Mouse (Mus musculus) regulatory T cell (primary cell): ENCODE data around the gene Prtn3.
"Not testable (repeated sequence)": the region's sequence is repeated elsewhere in the genome, so short reads cannot be mapped to it uniquely, and the experiment has no call there.

Experiments used
- in situ Hi-C: fragments of 300-600 bp; cut with MboI, MseI; formaldehyde crosslinking; loops from one replicate; pipeline ENCODE4 v1.15.1; 2025; ENCODE audit warnings: high pct_unique_total_duplicates

The Prtn3 gene

DNA sequence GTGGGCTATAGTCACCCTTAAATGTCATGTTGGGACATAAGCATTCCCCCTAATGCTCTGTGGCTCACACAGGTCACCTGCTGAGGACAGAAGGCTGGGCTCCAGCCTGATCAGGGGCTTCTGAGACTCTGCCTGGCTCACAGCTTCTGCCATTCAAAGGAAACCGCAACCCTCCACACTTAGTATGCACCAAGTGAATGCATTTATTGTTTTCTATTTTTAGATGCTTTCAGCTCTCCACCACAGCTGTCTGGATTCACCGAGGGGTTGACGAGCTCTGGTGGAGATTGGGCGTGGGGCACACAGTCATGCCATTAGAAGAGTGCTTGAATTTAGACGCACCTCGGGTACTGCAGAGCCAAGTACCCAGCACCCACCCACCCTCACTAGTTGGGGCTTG, 963 bp upstream of the Prtn3 start:
- in situ Hi-C loops, result no loop called here

DNA sequence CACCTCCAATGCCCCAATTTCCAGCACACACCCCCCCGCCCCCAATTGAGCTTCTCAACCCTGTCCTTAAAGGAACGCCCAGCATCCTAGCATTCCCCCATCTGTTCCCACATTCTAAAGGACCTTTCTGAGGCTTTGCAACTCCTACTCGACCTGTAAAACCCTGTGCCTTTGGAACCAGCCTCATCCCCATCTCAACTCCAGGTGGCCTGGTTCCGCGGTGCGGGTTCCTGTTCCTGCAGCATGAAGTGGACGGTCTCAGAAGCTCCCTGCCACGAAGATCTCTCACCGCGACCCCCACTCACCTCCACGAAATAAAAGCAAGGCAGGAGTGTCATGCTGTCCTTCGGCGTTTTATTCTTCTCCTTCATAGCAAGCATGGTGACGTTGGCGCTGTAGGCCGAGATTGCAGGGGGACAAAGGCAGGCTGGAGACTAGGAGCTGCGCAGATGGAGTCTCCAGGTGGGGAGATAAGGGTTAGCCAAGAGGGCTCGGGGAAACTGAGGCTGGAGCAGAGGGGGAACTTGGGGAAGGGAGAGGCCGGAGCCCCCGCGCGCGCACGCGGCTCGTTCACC, 474 bp upstream of the Prtn3 start:
- in situ Hi-C loops, result no loop called here

DNA sequence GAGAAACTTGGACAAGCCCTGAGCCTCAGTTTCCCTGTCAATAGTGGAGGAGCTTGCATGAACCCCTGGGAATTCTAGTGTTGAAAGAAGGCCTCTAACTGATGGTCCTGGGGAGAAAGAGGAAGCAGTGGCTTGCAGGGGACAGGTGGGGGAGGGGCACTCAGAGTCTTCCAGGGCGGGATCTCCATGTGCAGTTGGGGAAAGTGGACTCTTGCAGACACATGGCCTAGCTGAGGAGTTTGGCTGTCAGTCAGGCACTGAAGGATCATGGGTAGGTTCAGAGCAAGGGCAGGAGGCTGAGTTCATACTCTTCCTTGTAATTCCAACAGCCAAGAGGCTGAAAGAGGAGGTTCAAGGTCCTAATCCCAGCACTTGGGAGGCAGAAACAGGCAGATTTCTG, 2.9 kb downstream of the Prtn3 start:
- in situ Hi-C loops, result no loop called here

- in situ Hi-C loops, result no loop called here
Measured at GRCm38 (mm10) chr10:79877757-79878156, 3.5 kb downstream of the Prtn3 start.

DNA sequence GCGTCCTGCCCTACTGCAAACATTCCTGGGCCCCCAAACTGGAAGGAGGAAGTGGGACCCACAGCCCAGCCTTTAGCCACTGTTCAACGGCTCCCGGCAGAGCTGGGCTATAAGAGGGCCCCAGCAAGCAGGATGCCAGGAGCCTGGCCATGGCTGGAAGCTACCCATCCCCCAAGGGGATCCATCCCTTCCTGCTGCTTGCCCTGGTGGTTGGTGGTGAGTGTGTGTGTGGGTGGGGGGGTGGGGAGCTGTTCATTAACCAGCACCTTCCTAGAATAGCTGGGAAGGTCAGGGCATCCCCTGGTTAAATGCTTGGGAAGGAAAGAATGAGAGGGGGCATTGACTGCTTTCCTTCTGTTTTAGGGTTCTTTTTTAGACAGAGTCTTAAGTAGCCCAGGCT, 5.3 kb downstream of the Prtn3 start:
- in situ Hi-C loops, result no loop called here

- in situ Hi-C loops, result no loop called here
Measured at GRCm38 (mm10) chr10:79880721-79881120, 6.4 kb downstream of the Prtn3 start.

GRCm38 (mm10) chr10:79881981-79882380, 7.7 kb downstream of the Prtn3 start:
- in situ Hi-C loops, result no loop called here

- in situ Hi-C loops, result no loop called here
Measured at GRCm38 (mm10) chr10:79883297-79884084, 9.2 kb downstream of the Prtn3 start.

DNA sequence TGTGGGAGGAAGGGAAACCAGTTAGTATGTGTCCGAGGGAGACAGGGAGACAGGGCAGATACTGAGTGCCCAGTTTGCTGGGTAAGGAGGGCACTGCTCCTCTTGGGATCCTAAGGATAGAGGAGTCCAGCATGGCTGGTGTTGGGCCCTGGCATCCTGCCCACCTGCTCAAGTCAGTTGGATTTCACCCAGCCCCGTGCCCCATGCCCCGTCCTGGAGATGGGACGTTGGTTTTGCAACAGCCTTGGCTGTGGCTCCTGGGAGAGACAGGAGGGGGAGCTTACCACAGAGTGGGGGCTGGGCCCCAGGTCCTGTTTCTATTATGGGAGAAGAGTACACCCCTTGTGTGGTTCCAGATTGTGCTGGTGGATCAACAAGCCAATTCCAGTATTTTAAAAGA, 10.2 kb downstream of the Prtn3 start:
- in situ Hi-C loops, result no loop called here

DNA sequence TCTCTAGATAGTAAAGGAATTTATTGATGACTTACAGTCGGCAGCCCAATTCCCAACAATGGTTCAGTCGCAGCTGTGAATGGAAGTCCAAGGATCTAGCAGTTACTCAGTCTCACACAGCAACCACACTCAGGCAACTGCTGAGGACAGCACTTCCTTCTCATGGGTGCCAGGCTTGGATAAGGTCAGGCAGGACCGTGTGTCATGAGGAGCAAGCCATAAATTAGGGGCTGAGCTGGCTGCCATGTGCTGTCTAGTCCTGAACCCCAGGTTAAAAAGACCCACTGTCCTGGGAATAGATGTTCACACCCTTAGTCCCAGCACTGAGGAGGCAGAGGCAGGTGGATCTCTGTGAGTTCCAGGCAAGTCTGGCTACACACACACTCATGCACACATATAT, 10.7 kb downstream of the Prtn3 start:
- in situ Hi-C loops, result not testable (repeated sequence)

- in situ Hi-C loops, result no loop called here
Measured at GRCm38 (mm10) chr10:79886054-79886453, 11.8 kb downstream of the Prtn3 start, which contains the start of gene Elane. Gene Elane (plus strand): TSS chr10:79886247.

- in situ Hi-C loops, result no loop called here
Measured at GRCm38 (mm10) chr10:79886611-79887010, 12.3 kb downstream of the Prtn3 start.

- in situ Hi-C loops, result no loop called here
Measured at GRCm38 (mm10) chr10:79889386-79889785, 15.1 kb downstream of the Prtn3 start.

- in situ Hi-C loops, result no loop called here
Measured at GRCm38 (mm10) chr10:79890670-79891069, 16.4 kb downstream of the Prtn3 start, which contains the start of gene Cfd. Gene Cfd (plus strand): TSS chr10:79890853.

- in situ Hi-C loops, result not testable (repeated sequence)
Measured at GRCm38 (mm10) chr10:79892451-79893118, 18.3 kb downstream of the Prtn3 start.

DNA sequence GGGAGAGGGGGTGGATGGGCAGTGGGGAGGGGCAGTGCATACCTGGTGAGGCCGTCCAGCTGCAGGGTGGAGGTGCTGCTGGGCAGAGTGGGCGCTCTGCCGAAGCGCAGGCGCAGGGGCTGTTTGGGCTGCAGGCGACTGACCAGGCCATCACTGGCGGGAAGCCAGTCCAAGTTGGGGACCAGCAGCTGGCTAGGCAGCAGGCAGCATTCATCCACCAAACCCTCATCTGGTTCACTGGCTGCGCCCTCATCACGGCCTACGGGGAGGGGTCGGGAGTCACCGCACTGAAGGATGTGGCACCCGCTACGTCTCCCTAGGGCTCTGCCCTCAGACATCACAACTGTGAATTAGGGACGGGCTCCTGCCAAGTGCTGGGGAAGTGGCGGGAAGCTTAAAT, 22.0 kb downstream of the Prtn3 start:
- in situ Hi-C loops, result loop anchor here (5.0 kb wide), 1 partner anchor 41 kb away; no protein-coding TSS in a partner anchor

DNA sequence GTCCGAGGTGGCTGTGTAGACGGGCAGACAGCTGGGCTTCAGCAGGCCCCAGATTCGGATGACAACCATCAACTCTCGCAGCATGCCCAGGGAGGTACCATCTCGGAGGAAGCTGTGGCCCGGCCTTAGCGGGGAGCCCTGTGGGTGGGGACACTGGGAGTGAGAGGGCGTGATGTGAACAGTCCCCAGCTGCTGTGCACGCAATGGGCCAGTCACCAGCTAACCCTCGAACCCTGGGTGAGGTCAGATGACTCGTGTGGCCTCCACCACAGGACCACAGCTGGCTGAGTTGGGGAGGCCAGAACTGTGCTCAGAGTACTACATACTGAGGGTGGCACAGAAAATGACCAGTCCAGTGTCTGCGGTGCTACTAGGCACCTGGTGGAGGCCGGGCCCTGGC, 22.5 kb downstream of the Prtn3 start:
- in situ Hi-C loops, result loop anchor here (5.0 kb wide), 1 partner anchor 40 kb away; no protein-coding TSS in a partner anchor

DNA sequence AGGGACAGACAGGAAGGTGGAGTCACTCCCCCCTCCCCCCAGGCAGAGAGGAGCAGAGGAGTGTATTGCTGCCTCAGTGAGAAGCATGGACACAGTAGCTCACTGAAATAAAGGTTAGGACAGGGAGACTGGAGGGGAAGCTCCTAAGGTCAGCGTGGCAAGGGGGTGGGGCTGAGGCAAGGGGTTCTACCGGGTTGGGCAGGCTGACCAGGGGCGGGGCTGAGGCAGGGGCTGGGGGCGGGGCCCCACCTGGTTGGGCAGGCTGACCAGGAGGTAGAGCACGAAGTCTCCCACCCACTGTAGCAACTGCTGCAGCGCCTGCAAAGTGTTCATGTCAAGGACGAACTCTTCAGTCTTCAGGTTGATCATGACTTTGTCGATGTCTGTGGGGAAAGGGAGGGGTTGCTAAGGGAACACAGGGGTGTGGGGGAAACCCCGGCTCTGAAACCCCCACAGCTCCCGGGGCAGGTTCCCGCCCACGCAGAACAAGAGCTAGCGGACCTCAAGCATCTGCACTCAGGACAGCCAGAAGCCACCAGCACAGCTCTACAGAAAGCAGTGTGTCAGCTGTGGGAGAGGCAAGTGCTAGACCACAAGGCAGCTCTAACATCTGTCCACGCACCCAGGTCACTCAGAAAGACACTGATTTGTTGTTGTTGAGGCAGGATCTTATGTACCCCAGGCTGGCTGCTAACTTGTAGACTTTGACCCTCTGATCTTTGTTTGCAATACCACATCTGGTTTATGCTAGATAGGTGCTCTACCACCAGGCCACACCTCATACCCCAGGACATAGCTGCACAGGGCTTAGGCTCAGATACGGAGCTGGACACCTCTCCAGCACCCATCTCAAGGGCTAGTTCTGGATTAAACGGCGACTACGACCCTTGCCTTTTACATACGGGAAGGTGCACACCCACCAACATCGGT, 23.3 kb downstream of the Prtn3 start:
- in situ Hi-C loops, result loop anchor here (5.0 kb wide), 1 partner anchor 40 kb away; no protein-coding TSS in a partner anchor

DNA sequence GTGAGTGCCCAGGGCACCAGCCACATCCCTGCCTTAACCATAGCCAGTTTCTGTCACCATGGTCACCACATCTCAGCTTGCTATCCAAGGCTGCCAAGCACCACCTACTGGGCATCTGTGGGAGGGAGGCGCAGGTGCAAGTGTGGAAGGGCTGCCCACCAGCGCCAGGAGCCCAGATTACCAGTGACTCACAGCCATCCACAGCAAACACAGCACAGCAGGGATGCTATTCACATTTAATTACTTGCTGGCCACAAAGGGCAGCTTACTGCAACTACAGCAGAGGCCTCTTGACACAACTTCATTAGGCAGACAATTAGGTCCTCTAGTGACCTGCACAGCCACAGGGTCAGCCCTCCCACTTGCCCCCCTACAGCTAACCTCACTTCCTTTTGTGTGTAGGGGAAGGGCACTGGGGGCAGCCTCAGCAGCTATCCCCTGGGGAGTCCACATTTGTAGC, 26.7 kb downstream of the Prtn3 start:
- in situ Hi-C loops, result no loop called here

GRCm38 (mm10) chr10:79906712-79907111, 32.4 kb downstream of the Prtn3 start:
- in situ Hi-C loops, result no loop called here

GRCm38 (mm10) chr10:79907415-79907814, 33.1 kb downstream of the Prtn3 start:
- in situ Hi-C loops, result no loop called here
